Mouse (Mus musculus) hindbrain, embryonic 12.5 days (tissue): ENCODE results near the gene Runx1. TPM values are rescaled to one million over a fixed set of nuclear protein-coding genes. Genes with fewer than 3 reads are reported as not detected.

ENCODE experiments used
- ATAC-seq: fragments of 200-750 bp; cut with Nextera tagmentation; 2 replicates; pipeline ENCODE4 v1.8.0; 2017; ENCODE audit warnings: moderate TSS enrichment; ENCODE audit not compliant: low FRiP score
- H3K27ac ChIP-seq: fragments of 300-500 bp; sonication (generic); 2 replicates; pipeline ENCODE4 v1.5.1; 2016; ENCODE audit warnings: mild to moderate bottlenecking
- H3K27me3 ChIP-seq: fragments of 300-500 bp; sonication (generic); 2 replicates; pipeline ENCODE4 v1.6.1; 2016; ENCODE audit warnings: mild to moderate bottlenecking
- H3K36me3 ChIP-seq: fragments of 300-500 bp; sonication (generic); 2 replicates; pipeline ENCODE4 v1.6.1; 2016; ENCODE audit warnings: mild to moderate bottlenecking
- H3K4me1 ChIP-seq: fragments of 300-500 bp; sonication (generic); 2 replicates; pipeline ENCODE4 v1.6.1; 2016
- H3K4me2 ChIP-seq: fragments of 300-500 bp; sonication (generic); replicated peaks from 2 replicates; pipeline ENCODE4 v1.6.1; 2016; ENCODE audit warnings: mild to moderate bottlenecking
- H3K4me3 ChIP-seq: fragments of 300-500 bp; sonication (generic); 2 replicates; pipeline ENCODE4 v1.5.1; 2016; ENCODE audit warnings: mild to moderate bottlenecking
- H3K9ac ChIP-seq: fragments of 300-500 bp; sonication (generic); 2 replicates; pipeline ENCODE4 v1.6.1; 2016; ENCODE audit warnings: mild to moderate bottlenecking, moderate library complexity
- H3K9me3 ChIP-seq: fragments of 300-500 bp; sonication (generic); replicated peaks from 2 replicates; pipeline ENCODE4 v1.6.1; 2016; ENCODE audit warnings: mild to moderate bottlenecking
- WGBS: fragments of 180-500 bp; shearing (Covaris S2); methylation state at CpG from one replicate; pipeline ENCODE4 v1.1.7; 2016; 5-methylcytosine and 5-hydroxymethylcytosine counted together
- polyA plus RNA-seq: library from polyadenylated mRNA; unstranded; fragments of >200 nt; fragmentation: Nextera tagmentation; extraction: Ambion mirVana; gene quantifications from 2 replicates; pipeline ENCODE4 v1.2.1, GENCODE M21; 2016

Runx1 gene
- polyA plus RNA-seq, 1 experiment from 2014 or later = 4.4 TPM

- no peak overlapping the region for H3K4me3 ChIP-seq
- H3K4me1 ChIP-seq = 0 out of 2 replicates have a peak, but pooled peaks cover 2% of the 10 kb centered on the region
- no peak overlapping the region for H3K27ac ChIP-seq
- 85% methylated on average over 9 of the region's 9 CpGs for WGBS
- ATAC-seq = no peak
- H3K36me3 ChIP-seq = no peaks in the 10 kb centered on the region
- H3K9me3 ChIP-seq = no peaks in the 10 kb centered on the region
- no peaks in the 10 kb centered on the region for H3K27me3 ChIP-seq
- no peak overlapping the region for H3K4me2 ChIP-seq
- H3K9ac ChIP-seq = no peak overlapping the region
Measured at GRCm38 (mm10) chr16:92577381-92577780, 248.6 kb downstream of the Runx1 start.

- 0 out of 2 replicates have a peak, but pooled peaks cover 2% of the 10 kb centered on the region for H3K4me1 ChIP-seq
- no peak overlapping the region for H3K27ac ChIP-seq
- H3K27me3 ChIP-seq = no peaks in the 10 kb centered on the region
- no peak for ATAC-seq
- H3K4me2 ChIP-seq = no peak overlapping the region
- WGBS = 88% methylated on average over 10 of the region's 10 CpGs
- no peak overlapping the region for H3K9ac ChIP-seq
- no peaks in the 10 kb centered on the region for H3K36me3 ChIP-seq
- H3K9me3 ChIP-seq = no peaks in the 10 kb centered on the region
- no peak overlapping the region for H3K4me3 ChIP-seq
Measured at GRCm38 (mm10) chr16:92575792-92576191, 250.2 kb downstream of the Runx1 start.

DNA sequence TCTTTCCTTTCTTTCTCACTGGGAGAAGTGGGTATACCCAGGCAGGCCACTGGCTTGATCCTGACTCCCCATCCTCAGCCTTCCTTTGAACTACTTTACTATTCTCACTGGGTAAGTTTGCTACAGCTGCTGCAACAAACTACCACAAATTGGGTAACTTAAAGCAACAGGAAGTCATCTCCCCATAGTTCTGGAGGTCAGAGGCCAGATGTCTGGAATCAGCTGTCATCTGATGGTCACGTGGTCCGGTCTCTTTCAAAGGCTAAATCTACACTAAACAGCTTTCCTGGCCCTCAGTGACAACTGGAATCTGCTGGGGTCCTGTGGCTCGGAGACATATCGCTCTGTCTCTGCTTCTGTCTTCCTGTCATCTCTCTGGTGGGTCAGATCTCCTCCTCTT lies 252.8 kb downstream of the Runx1 start:
- no peaks in the 10 kb centered on the region for H3K4me1 ChIP-seq
- no peak for ATAC-seq
- H3K9ac ChIP-seq = no peak overlapping the region
- H3K4me2 ChIP-seq = no peak overlapping the region
- no peaks in the 10 kb centered on the region for H3K9me3 ChIP-seq
- H3K27ac ChIP-seq = no peak overlapping the region
- no peaks in the 10 kb centered on the region for H3K36me3 ChIP-seq
- H3K4me3 ChIP-seq = no peak overlapping the region
- H3K27me3 ChIP-seq = no peaks in the 10 kb centered on the region
- WGBS = 66% methylated on average over 4 of the region's 4 CpGs

- Histone ChIP-seq H3K27ac (no peak overlapping the region), H3K27me3 (peaks cover 6% of the 10 kb centered on the region), H3K9me3 (no peaks in the 10 kb centered on the region), H3K36me3 (no peaks in the 10 kb centered on the region), H3K9ac (no peak overlapping the region), H3K4me3 (no peak overlapping the region), H3K4me1 (no peaks in the 10 kb centered on the region; the same call in 1 of the 2 replicates), H3K4me2 (no peak overlapping the region)
- 91% methylated on average over 11 of the region's 11 CpGs for whole genome bisulfite sequencing
- no peak for ATAC-seq
Measured at GRCm38 (mm10) chr16:92571246-92571645, 254.7 kb downstream of the Runx1 start.

DNA sequence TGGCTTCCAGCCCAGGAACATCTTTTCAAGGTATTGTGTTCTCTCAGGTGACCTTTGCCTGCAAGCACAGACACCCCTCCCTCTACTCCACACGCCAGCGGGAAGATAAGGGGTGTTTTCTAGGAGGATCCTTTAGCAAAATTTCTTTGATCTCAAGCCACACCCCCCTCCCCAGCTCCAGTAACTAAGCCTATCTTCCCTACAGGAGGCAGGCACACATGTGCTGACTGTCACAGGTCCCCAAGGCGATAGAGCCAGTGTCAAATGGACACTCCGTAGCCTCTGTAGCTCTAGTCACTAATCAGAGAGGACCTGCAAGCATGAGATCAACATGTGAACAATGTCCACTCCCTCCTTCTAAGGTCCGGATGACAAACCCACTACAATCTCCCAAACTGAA lies 259.8 kb downstream of the Runx1 start:
- 37% methylated on average over 5 of the region's 5 CpGs for WGBS
- H3K27ac ChIP-seq = no peak overlapping the region
- H3K4me3 ChIP-seq = no peak overlapping the region
- H3K9ac ChIP-seq = no peak overlapping the region
- H3K36me3 ChIP-seq = no peaks in the 10 kb centered on the region
- H3K4me2 ChIP-seq = no peak overlapping the region
- no peak for ATAC-seq
- H3K4me1 ChIP-seq = no peaks in the 10 kb centered on the region; the same call in 1 of the 2 replicates
- H3K9me3 ChIP-seq = no peaks in the 10 kb centered on the region
- H3K27me3 ChIP-seq = peaks cover 11% of the 10 kb centered on the region

DNA sequence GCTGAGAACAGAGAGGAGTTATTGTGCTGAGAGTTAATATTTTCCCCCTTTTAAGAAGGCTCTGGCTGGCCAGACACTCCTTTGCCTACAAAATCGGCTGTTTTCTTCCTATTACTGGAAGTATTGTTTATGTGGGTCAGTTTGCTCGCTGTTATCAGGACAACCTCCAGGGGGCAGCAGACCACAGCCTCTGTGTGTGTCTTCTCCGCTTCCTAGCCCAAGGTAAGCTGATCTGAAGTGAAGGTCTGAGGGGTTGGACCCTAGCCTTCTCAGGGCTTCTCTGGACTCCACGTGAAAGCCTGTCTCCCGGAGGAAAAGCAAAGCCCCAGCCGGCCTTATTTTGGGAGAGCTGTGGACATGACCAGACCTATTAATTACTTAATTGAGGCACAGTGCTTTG lies 260.2 kb downstream of the Runx1 start:
- H3K27me3 ChIP-seq = peaks cover 11% of the 10 kb centered on the region
- no peaks in the 10 kb centered on the region for H3K36me3 ChIP-seq
- no peak overlapping the region for H3K9ac ChIP-seq
- H3K9me3 ChIP-seq = no peaks in the 10 kb centered on the region
- WGBS = 6% methylated on average over 6 of the region's 6 CpGs
- ATAC-seq = 0 out of 2 replicates have a peak, but pooled peaks have one; percentile 16
- H3K4me3 ChIP-seq = no peak overlapping the region
- no peak overlapping the region for H3K4me2 ChIP-seq
- no peaks in the 10 kb centered on the region; the same call in 1 of the 2 replicates for H3K4me1 ChIP-seq
- H3K27ac ChIP-seq = no peak overlapping the region

DNA sequence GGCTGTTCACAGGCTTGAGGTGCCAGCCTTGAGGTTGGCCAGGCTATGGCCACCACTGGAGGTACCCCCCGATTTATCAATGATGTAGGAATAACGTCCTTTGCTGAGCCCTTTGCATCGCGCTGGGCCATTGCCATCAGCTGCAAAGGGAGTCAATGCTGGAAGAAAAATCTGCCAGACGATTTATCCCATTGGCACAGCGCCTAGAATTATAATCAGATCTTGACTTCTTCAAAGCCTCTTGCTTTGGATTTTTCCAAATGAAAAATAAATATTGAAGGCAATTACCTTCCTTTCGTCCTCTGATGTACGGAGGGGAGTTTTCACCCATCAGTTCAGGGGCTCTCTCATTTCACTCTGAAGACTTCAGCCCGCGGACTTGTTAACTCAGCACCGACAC lies 260.7 kb downstream of the Runx1 start:
- Histone ChIP-seq H3K9me3 (no peaks in the 10 kb centered on the region), H3K27ac (no peak overlapping the region), H3K4me1 (no peaks in the 10 kb centered on the region; the same call in 1 of the 2 replicates), H3K36me3 (no peaks in the 10 kb centered on the region), H3K27me3 (peaks cover 11% of the 10 kb centered on the region), H3K4me2 (no peak overlapping the region), H3K4me3 (no peak overlapping the region), H3K9ac (no peak overlapping the region)
- no peak for ATAC-seq
- WGBS = 77% methylated on average over 11 of the region's 11 CpGs

GRCm38 (mm10) chr16:92555051-92555450 lies 270.9 kb downstream of the Runx1 start:
- WGBS = 88% methylated on average over 1 of the region's 1 CpGs

GRCm38 (mm10) chr16:92552858-92553257 lies 273.1 kb downstream of the Runx1 start:
- 79% methylated on average over 11 of the region's 11 CpGs for WGBS
- H3K27me3 ChIP-seq = no peaks in the 10 kb centered on the region

More at GRCm38 (mm10) chr16:92555051-92555450, 270.9 kb downstream of the Runx1 start:
- no peak for ATAC-seq
- Histone ChIP-seq H3K36me3 (no peaks in the 10 kb centered on the region), H3K27ac (no peak overlapping the region), H3K27me3 (no peaks in the 10 kb centered on the region), H3K9me3 (no peaks in the 10 kb centered on the region), H3K4me3 (no peak overlapping the region), H3K9ac (no peak overlapping the region), H3K4me2 (no peak overlapping the region), H3K4me1 (no peaks in the 10 kb centered on the region)

GRCm38 (mm10) chr16:92552106-92552382 lies 273.9 kb downstream of the Runx1 start:
- Histone ChIP-seq H3K27me3 (no peaks in the 10 kb centered on the region), H3K4me2 (no peak overlapping the region), H3K4me3 (no peak overlapping the region), H3K9me3 (no peaks in the 10 kb centered on the region), H3K36me3 (no peaks in the 10 kb centered on the region), H3K9ac (no peak overlapping the region), H3K27ac (no peak overlapping the region), H3K4me1 (no peaks in the 10 kb centered on the region)
- ATAC-seq = no peak
- 79% methylated on average over 9 of the region's 9 CpGs for WGBS

More at GRCm38 (mm10) chr16:92552858-92553257, 273.1 kb downstream of the Runx1 start:
- no peaks in the 10 kb centered on the region for H3K36me3 ChIP-seq
- no peak overlapping the region for H3K4me2 ChIP-seq
- H3K27ac ChIP-seq = no peak overlapping the region
- no peaks in the 10 kb centered on the region for H3K9me3 ChIP-seq
- H3K4me1 ChIP-seq = no peaks in the 10 kb centered on the region
- ATAC-seq = no peak
- no peak overlapping the region for H3K9ac ChIP-seq
- H3K4me3 ChIP-seq = no peak overlapping the region
